Mouse (Mus musculus) testis, adult 2 months (tissue): ENCODE results near the gene Drd4. TPM values are rescaled to one million over a fixed set of nuclear protein-coding genes. Genes with fewer than 3 reads are reported as not detected.

ENCODE experiments used
- H3K27ac ChIP-seq: fragments of 200-500 bp; 2 replicates; pipeline ENCODE4 v1.5.1; 2012; ENCODE audit warnings: low read depth, low read length; ENCODE audit not compliant: control insufficient read depth, insufficient read depth
- H3K27me3 ChIP-seq: fragments of 200-500 bp; 2 replicates; pipeline ENCODE4 v1.6.1; 2012; ENCODE audit warnings: mild to moderate bottlenecking, low read length, moderate library complexity; ENCODE audit not compliant: control insufficient read depth, insufficient read depth
- H3K36me3 ChIP-seq: fragments of 200-500 bp; 2 replicates; pipeline ENCODE4 v1.6.1; 2012; ENCODE audit warnings: mild to moderate bottlenecking, low read length; ENCODE audit not compliant: control insufficient read depth, insufficient read depth
- H3K4me1 ChIP-seq: fragments of 200-500 bp; 2 replicates; pipeline ENCODE4 v1.6.1; 2012; ENCODE audit warnings: low read length; ENCODE audit not compliant: control insufficient read depth, insufficient read depth
- H3K4me3 ChIP-seq: fragments of 200-500 bp; 2 replicates; pipeline ENCODE4 v1.5.1; 2012; ENCODE audit warnings: low read depth, mild to moderate bottlenecking, low read length, moderate library complexity, mixed read lengths; ENCODE audit not compliant: control insufficient read depth
- CTCF ChIP-seq: fragments of 200-500 bp; IDR thresholded peaks from 2 replicates; pipeline ENCODE4 v1.5.1; 2012; ENCODE audit warnings: low read depth, mild to moderate bottlenecking, inconsistent platforms, low read length, moderate library complexity; ENCODE audit not compliant: control insufficient read depth, insufficient read depth, insufficient replicate concordance
- POLR2A ChIP-seq: fragments of 200-500 bp; IDR thresholded peaks from 2 replicates; pipeline ENCODE4 v1.6.1; 2012; ENCODE audit warnings: low read depth, mild to moderate bottlenecking, inconsistent platforms, low read length, moderate library complexity; ENCODE audit not compliant: control insufficient read depth
- polyA plus RNA-seq: library from polyadenylated mRNA; depleted of rRNA; stranded (reverse); fragments of >200 nt; gene quantifications from 2 replicates; pipeline ENCODE4 v1.2.3, GENCODE M21; 2012

Drd4 gene
- polyA plus RNA-seq, 1 experiment, result 13.0 TPM

- TF ChIP-seq POLR2A, result no peak
- TF ChIP-seq CTCF, result no peak
- Histone ChIP-seq H3K4me3 (no peak overlapping the region), H3K27ac (no peak overlapping the region), H3K27me3 (no peaks in the 10 kb centered on the region), H3K4me1 (peaks cover 12% of the 10 kb centered on the region), H3K36me3 (no peaks in the 10 kb centered on the region)
These were observed 46.1 kb downstream of the Drd4 start for GRCm38 (mm10) chr7:141337716-141338416.

GRCm38 (mm10) chr7:141338576-141339131 is 46.8 kb downstream of the Drd4 start, which contains the start of gene Eps8l2:
Eps8l2 (plus strand) TSS chr7:141338880.
- Histone ChIP-seq H3K36me3 (no peaks in the 10 kb centered on the region), H3K27me3 (no peaks in the 10 kb centered on the region), H3K4me3 (peak within 1 kb of the TSS; percentile 50), H3K4me1 (peaks cover 12% of the 10 kb centered on the region), H3K27ac (no peak within 1 kb of the TSS)
- no peak for TF ChIP-seq CTCF
- TF ChIP-seq POLR2A, result no peak

GRCm38 (mm10) chr7:141339215-141339920 is 47.6 kb downstream of the Drd4 start:
- H3K36me3 ChIP-seq, result no peaks in the 10 kb centered on the region
- H3K4me1 ChIP-seq, result peaks cover 12% of the 10 kb centered on the region
- peak overlapping the region; percentile 50 for H3K4me3 ChIP-seq
- no peak overlapping the region for H3K27ac ChIP-seq
- TF ChIP-seq POLR2A, result no peak
- no peak for TF ChIP-seq CTCF
- H3K27me3 ChIP-seq, result no peaks in the 10 kb centered on the region

- Histone ChIP-seq H3K27ac (no peak overlapping the region), H3K4me3 (no peak overlapping the region), H3K4me1 (peaks cover 12% of the 10 kb centered on the region), H3K27me3 (no peaks in the 10 kb centered on the region), H3K36me3 (no peaks in the 10 kb centered on the region)
- TF ChIP-seq POLR2A, result no peak
These were observed 48.2 kb downstream of the Drd4 start for GRCm38 (mm10) chr7:141340023-141340422.

- TF ChIP-seq CTCF (no peak), POLR2A (no peak)
- H3K27ac ChIP-seq, result no peak overlapping the region
These were observed 48.7 kb downstream of the Drd4 start for GRCm38 (mm10) chr7:141340476-141340875.

GRCm38 (mm10) chr7:141341689-141342226 is 50.0 kb downstream of the Drd4 start:
- TF ChIP-seq CTCF (no peak), POLR2A (no peak)
- Histone ChIP-seq H3K27me3 (no peaks in the 10 kb centered on the region), H3K4me1 (peaks cover 12% of the 10 kb centered on the region), H3K4me3 (no peak overlapping the region), H3K36me3 (no peaks in the 10 kb centered on the region), H3K27ac (no peak overlapping the region)

More at GRCm38 (mm10) chr7:141340476-141340875, 48.7 kb downstream of the Drd4 start:
- H3K4me1 ChIP-seq, result peaks cover 12% of the 10 kb centered on the region
- no peaks in the 10 kb centered on the region for H3K36me3 ChIP-seq
- no peak overlapping the region for H3K4me3 ChIP-seq
- H3K27me3 ChIP-seq, result no peaks in the 10 kb centered on the region

- Histone ChIP-seq H3K4me3 (no peak overlapping the region), H3K36me3 (no peaks in the 10 kb centered on the region), H3K27ac (no peak overlapping the region), H3K27me3 (no peaks in the 10 kb centered on the region), H3K4me1 (peaks cover 11% of the 10 kb centered on the region)
- TF ChIP-seq POLR2A (no peak), CTCF (no peak)
These were observed 51.4 kb downstream of the Drd4 start for GRCm38 (mm10) chr7:141343230-141343629.
